Mouse (Mus musculus): ENCODE data around the gene Ryr2.

Ryr2 gene

DNA sequence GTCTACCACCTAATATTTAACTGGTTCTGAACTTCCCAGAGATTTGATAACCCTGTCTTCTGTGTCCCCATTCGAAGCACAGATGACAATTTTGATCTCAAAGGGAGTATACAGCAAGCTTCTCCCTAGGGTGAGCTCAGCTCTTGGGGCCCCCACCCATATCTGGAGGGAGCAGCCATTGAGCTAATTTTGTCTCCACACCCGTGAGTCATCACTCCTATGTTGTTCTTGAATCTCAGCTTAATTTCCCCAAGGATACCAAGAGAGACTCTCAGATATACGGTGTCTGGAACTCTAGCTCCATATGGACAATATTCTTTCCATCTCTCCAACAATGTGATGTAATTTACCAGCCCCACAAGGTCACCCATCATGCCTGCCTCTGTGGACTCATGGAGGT, 66.8 kb downstream of the Ryr2 start:
- no peak for DNase-seq (ENCODE audit: extremely low read depth, low read depth)

DNA sequence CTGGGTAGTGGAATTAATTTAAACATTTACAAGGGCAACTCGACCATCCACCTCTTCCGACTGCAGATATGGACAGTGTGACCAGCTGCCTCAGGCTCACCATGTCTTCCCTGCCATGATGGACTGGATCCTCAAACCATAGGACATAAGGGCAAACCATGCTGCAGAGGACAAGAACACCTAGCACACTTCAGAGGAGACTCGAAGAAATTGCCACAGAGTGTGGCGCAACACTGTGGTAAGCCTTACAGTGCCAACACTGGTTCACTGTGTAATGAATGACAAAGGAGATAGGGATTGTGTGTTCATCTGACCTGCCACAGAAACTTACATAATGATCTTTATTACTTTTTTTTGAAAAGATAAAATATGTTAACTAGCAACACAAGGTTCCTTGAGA, 68.1 kb downstream of the Ryr2 start:
- no peak for DNase-seq (ENCODE audit: extremely low read depth, low read depth)

DNA sequence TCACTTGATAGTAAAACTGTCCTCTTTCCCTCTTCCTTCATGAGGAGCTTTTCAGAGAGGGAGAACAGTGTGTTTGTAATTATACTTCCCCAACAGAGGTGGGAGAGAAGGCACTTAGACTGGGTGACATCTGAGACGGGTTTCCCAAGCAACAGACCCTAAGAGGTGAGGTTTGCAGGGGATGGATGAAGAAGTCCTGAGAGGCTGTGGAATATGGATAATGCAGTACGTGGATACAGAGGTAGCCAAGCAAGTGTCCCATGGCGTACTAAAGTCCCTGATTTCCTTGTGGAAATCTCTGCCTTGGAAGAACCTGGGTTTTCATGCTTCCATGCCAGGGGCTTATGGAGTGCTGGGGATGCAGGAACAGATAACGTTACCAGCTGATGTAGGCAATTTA, 69.5 kb downstream of the Ryr2 start:
- no peak for DNase-seq (ENCODE audit: extremely low read depth, low read depth)

DNA sequence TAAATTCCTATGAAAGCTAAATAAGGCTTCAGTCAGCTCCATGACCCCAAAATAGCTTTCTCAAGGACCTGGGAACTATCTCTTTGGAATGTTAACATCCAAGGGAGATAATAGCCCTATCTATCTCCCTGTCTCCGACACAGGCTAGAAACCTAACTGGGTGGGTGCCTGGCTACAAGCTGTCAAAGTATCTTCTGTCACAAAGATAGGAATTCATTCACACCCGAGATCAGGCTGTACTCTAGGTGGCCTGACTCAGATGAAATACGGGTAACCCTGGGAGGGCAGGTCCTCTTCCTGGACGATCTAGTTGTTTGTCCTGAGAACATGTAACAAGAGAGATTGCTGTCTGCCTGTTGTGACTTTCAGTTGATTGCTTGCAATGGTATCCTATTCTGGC, 69.9 kb downstream of the Ryr2 start:
- DNase-seq (ENCODE audit: extremely low read depth, low read depth), result no peak

DNA sequence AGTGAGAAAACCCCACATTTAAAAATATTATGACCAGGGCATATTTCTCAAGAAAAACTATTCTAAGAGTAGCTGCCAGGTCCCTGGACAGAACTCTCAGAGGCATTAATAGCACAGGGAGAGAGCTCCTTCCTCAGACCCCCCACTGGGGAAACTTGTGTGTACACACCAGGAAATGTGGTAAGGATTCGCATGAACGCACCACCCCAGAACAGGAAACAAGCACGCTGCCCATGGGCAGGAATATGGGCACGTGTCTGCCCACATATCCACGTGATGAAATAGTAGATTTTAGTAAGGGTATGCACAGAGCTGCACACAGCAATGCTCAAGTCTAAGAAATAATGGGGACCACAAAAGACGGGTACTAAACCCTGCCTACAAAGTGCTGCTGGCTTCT, 72.8 kb downstream of the Ryr2 start:
- DNase-seq (ENCODE audit: extremely low read depth, low read depth), result no peak

DNA sequence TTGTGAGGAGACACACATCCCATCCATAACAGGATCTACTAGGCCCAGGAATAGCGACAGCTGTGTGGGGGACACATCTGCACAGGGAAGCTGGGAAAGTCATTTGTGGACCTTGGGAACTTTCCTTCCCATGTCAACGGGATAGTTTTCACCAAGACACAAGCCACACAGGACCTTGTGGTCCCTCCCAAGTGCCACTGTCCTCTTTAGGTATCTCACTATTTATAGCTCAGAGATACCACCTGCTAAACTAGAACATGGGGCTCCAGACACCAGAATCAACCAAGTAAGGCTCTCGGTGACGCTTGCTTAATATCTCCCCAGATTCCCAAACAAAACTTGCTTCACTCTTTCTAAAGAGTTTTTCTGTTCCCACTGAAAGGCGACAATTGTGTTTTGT, 73.5 kb downstream of the Ryr2 start:
- DNase-seq (ENCODE audit: extremely low read depth, low read depth), result no peak

DNA sequence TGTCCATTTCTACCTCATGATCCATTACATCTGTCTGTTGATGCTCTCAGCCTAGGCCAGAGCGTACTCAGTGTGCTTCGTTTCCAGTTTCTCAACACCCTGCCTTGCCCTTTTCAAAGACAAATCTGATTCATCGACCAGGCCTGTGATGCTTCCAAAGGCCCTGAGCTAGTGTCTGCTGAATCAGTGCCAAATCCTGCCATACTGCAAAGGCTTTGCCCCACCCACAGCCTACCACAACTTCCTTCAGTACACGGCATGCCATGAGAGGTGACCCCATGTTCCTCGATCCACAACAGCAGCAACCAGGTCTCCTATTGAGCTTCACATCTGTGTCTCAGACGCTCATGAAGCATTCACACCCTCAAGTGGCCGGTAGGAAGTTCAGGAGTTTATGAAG, 76.9 kb downstream of the Ryr2 start:
- no peak for DNase-seq (ENCODE audit: extremely low read depth, low read depth)

DNA sequence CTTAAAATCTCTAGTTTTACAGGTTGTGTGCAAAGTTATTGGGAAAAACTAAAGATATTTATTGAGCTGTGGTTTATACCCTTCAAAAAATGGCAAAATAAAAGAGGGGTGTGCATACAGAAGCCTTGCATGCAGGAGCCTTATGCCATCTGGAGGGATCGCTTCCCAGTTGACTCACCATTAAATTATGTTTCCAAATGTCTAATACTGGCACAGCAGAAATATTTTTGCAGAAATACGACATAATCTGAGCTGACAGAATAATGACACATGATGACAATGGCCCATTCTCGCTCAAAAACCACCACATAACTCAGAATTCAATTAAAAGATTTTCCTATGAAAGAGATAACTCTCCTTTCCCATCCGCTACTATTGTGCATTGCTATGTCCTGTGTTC, 77.4 kb downstream of the Ryr2 start:
- DNase-seq (ENCODE audit: extremely low read depth, low read depth), result no peak

DNA sequence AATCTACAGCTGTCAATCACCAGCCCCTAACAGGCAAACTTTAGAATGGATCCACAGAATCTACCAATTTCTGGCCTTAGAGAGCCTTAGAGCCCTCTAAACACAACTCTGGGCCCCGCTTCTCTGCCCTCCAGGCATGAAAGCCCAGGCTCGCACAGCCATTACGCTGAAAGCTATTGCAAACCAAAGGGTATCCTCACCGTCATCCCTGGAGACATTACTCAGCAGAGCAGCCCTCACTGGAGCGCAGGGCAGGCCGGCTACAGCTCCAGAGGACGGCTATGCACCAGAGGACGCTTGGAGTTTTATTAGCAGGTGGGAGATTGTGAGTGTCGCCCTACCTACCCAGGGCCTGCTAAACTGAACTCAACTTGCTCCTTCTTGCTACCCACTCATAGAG, 88.7 kb downstream of the Ryr2 start:
- DNase-seq (ENCODE audit: extremely low read depth, low read depth), result no peak

DNA sequence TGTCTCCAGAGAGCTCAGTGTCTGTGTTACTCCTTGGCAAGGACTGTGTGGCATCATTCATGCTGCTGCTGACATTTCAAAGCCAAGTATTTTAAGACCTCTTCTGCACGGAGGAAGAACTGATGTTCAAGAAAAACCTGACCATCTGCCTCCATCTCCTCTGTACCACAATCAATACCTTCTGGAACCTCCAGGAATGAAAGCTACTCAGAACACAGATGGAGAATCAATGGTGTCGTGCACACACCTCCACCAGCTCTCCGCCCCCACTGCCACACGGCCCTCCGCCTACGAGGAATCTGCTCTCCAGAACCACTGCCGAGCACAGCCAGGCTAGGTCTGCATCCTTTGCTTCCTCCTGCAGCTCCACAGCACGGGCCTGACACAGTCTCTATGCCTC, 92.8 kb downstream of the Ryr2 start:
- no peak for DNase-seq (ENCODE audit: extremely low read depth, low read depth)

DNA sequence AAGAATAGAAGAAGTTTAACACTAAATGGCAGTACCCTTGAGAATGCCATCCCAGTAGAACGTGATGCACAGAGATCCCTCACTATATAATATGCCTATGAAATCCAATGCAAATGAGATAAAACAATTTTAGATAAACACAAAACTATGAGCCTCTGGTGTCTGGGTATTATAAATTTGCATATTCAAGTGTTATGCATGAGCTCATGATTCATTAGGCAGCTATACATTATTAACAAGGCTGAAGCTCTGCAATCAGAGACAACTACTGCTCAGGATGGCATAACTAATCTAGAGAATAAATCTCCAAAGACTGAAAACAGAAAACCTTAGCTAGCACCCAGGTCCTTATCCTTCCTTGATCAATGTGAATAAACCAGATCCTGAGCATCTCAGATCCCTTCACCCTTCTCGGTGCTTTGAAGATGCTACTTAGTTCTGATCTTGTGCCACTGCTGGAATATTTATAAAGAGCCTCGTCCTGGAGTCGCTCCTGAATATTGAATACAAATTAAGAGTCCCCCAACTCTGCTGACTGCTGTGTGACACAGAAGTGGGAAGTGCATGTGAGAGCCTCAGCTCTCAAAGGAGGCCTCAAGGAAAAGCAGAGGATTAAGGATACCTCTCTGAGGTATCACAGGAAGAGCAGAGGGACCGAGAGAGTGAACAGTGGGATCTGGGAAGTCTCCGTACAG, 97.6 kb downstream of the Ryr2 start:
- DNase-seq (ENCODE audit: extremely low read depth, low read depth), result no peak

DNA sequence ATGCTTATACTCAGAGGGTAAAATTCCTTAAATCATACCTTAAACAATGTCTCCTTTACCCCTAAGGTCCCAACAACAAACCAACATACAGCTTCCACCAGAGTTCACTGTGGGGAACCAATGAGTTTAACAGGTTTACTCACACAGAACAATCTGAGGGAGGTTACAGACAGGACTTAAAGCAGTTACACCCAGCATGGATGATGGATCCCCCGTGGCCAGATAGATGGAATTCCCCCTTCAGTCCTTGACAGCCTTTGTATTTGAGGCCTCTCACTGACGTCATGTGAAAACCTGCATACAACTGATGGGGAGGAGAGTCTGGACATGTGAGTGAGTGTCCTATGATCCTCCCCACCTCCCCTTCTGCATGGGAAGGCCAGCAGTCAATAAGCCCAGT, 99.2 kb downstream of the Ryr2 start:
- DNase-seq (ENCODE audit: extremely low read depth, low read depth), result no peak

DNA sequence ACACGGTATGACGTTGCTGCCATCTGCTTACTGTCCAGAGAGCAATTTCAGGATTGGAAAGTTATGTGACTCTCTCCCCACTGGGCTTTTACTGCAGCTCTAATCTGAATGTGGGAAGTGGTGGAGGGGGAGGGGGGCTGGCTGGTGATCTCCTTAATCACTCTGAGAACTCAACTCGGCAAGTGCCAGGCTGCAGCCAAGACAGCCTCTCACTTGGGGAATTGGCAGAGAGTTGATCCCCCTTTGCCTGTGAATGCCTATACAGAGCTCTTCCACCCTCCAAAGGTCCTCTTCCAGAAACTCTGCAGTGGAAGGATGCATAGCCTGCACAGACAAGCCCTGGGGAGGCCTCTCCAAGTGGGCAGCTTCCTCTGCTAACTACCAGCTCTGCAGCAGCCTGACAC, 104.9 kb downstream of the Ryr2 start:
- DNase-seq (ENCODE audit: extremely low read depth, low read depth), result no peak

DNA sequence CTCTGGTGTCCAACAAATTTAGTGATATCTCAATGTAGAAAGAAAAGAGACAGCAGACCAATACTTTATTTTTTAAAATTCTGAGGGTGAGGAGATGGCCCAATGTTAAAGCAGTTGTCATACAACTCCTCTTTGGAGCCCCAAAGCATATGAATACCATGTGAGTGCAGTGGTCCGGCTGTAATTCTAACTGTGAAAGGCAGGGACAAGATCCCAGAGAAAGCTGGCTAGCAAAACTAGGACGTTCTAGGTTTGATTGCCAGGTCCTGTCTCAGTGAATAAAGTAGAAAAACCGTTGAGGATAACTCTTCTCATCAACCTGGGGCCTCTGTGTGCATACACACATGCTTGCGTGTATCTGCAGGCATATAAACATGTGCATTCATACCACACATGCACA, 106.9 kb downstream of the Ryr2 start:
- no peak for DNase-seq (ENCODE audit: extremely low read depth, low read depth)

DNA sequence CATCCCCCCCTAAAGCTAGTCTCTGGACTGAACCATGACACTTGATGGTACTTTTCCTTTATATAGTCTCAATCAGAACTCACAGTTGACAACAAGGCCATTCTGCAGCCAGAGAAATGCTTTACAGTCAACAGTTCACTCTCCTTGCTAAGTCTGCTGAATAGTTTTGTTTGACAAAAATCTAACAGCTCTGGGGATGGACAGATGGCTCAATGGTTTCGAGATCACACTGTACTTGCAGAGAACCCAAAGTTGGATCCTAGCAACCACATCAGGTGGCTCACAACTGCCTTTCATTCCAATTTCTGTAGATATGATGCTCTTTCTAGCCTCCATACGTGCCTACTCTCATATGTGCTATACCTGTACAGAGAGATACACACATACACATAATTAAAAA, 109.4 kb downstream of the Ryr2 start:
- DNase-seq (ENCODE audit: extremely low read depth, low read depth), result no peak

DNA sequence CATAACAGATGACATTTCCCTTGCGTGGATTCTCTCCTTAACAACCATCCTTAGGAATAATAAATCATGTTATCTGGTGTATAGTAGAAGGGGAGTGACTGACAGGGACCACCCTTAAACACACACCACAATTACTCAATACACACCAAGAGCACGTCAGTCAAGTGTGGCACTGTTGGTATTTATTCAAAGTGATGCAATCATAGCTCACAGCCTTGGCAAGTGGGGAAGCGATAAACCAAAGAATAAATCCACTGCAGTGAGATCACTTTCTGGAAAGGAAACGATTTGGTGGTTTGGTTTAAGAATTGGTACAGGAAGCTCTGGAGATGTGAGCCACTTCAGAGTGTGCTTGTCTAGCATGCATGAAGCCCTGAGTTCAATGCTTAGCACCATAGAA, 119.2 kb downstream of the Ryr2 start:
- no peak for DNase-seq (ENCODE audit: extremely low read depth, low read depth)

DNA sequence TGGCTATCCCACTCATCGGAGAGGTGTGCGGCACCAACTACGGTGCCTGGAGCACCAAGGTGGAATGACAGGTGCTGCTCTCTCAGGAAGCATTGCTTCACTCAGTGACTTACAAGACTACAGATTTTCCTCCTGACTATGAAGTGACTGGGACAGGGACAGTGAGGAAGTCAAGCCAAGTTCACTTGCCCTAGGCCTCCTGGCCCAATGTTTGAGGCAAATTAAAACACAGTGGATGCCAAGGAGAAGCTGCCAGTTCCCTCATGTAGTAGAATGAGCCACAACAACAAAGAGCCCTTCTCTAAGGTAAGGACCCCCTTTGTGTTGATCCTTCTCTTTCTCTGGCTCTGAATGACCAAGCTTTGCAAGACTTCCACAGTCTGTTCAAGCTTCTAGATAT, 121.7 kb downstream of the Ryr2 start:
- DNase-seq (ENCODE audit: extremely low read depth, low read depth), result no peak

DNA sequence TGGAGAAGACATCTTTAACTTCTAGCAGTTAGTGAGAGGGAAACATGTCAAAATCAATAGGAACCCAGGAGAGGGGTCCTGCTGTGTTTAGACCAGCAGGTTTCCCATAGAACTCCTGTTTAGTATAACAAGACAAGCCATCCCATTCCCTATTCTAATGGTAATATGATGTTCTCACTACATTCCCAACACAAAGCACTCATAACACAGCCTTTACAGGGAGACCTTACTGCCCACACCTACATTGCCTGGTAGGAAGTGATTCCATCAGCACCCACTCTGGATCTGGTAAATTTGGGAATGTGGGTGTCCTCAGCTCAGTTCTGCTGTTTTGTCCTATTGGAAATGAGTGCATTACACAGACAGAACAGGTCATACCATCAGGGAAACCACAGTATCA, 127.7 kb downstream of the Ryr2 start:
- no peak for DNase-seq (ENCODE audit: extremely low read depth, low read depth)

DNA sequence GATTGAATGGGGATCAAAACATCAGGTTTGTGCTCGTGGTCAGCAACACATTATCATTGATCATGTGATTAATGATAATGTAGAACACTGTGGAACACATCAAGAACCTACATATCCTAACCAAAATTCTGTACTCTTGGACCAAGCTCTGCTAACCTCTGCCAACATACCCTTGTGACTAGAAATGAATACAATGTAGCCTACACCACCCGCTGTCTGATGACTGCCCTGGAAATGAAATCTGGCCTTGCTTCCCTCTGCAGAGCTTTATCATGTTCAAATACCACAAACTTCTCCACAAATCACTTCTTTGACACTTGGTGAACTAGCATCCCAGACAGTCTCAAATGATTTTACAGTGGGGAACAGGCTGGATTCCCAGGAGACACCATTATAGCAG, 128.4 kb downstream of the Ryr2 start:
- no peak for DNase-seq (ENCODE audit: extremely low read depth, low read depth)

DNA sequence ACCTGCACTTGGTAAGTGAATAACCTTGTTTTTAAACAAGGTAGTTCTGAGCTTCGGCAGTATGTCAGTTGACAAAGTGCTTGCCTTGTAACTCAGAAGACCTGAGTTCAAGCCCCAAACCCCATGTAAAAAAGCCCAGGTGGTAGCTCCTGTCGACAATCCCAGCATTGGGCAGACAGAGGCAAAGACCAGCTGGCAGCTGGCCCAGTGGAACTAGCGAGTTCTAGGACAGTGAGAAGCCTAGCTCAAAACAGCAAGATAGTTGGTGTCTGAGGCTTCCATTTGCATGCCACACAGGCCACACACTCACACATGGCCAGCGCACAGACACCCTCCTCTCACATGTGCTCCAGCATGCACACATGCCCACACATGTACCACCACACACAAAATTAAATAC, 129.1 kb downstream of the Ryr2 start:
- DNase-seq (ENCODE audit: extremely low read depth, low read depth), result no peak

DNA sequence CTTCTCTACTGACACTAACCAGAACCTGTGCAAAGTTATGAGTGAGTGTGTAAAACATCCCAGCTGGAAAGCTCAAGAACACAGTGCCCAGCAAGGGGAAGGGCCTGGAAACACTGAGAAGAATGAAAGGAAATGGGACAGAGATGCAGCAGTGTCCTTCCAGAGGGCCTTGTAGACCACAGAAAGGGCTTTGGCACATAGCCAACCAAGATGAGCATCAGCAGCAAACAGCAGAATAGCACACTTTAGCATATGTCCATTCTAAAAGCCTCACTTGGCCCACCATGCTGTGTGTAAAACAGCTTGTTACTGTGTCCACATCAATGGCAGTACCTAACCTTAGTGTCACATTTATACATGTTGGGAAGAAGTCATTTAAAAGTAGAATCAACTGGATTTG, 142.4 kb downstream of the Ryr2 start:
- DNase-seq (ENCODE audit: extremely low read depth, low read depth), result no peak

DNA sequence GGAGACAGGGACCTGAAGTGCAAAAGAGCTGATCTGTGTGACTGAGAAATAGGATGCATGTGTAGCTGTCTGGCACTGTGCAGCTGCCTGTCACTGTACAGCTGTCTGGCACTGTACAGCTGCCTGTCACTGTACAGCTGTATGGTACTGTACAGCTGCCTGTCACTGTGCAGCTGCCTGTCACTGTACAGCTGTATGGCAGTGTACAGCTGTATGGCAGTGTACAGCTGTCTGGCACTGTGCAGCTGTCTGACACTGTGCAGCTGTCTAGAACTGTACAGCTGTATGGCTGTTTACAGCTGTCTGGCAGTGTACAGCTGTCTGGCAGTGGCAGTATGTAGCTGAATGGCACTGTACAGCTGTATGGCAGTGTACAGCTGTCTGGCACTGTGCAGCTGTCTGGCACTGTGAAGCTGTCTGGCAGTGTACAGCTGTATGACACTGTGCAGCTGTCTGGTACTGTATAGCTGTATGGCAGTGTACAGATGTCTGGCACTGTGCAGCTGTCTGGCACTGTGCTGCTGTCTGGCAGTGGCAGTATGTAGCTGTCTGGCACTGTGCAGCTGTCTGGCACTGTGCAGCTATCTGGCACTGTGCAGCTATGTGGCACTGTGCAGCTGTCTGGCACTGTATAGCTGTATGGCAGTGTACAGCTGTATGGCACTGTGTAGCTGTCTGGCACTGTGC, 147.1 kb downstream of the Ryr2 start:
- DNase-seq (ENCODE audit: extremely low read depth, low read depth), result no peak

DNA sequence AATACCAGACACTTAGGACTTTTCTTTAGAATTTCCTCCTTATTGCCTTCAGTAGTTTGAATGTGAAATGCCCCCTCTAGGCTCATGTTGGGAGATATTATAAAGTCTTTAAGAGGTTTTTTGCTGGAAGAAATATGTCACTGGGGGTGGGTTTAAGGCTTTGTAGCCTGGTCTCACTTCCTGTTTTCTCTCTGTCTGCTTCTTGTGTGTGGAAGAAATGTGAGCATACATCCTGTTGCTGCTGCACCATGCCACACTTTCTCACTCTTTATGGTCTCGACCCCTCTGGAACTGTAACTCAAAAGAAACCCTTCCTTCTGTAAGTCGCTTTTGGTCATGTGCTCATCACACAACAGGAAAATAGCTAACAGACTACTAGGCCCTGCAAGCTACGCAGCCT, 147.9 kb downstream of the Ryr2 start:
- DNase-seq (ENCODE audit: extremely low read depth, low read depth), result no peak

DNA sequence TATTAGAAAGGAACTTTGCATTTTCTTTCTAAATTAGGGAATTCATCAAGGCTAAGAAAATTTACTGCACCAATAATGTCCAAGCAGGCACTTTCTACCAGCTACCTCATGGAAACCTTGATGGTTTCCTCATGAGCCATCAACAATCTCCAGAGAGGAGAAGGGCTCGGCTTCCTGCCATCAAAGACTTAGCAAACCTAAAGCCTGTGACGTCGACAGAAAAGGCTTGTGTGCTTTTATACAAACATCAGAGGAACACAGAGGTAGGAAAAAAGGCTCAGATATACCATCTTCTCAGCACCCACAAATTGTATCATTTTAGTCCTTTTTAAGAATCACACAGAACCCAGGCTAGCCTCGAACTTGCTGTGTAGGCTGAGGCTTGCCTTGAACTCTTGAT, 148.5 kb downstream of the Ryr2 start:
- DNase-seq (ENCODE audit: extremely low read depth, low read depth), result no peak
